ENCODE assay signal across 23 mouse cellular contexts in the genomic region with DNA sequence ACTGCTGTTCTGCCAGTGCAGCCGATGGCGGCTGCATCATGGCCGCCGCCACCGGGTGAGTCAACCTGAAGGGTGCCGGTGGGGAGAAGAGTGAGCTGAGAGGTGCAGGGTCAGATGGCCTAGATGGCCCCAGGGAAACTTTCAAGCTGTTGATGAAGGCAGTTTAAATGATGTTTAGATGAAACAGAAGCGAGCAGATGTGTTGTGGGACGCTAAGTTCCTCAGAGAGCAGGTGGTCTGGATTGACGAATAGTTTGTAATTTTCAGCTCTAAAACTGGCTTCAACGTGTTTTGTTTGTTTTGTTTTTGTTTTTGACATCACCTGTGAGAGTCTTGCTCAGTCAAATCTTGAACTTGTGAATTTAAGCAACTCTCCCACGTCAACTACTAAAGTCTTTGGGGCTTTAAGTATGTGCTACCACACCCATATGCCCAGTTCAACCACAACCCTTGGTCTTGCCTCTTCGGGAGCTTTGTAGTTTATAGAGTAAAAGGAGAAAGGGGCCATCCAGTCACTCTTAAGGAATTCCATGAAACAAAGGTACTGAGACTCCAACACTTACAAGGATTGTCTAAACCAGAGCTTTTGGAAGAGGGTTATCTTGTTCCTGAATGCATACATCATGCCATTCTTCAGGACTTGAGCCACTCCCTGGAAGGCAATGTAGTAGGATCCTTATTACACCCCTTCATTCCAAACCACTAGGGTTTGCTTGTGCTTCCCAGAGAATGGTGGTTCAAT. TPM values are rescaled to one million over a fixed set of nuclear protein-coding genes. Genes with fewer than 3 reads are reported as not detected.
DNase-seq lines count a peak whose midpoint lies in the region; ATAC-seq and TF ChIP-seq lines count a peak whose summit lies in the region.
"Had no signal": no experiment of that assay in that cellular context is flagged by ENCODE, and none has a peak within 500 bp of the region (broad histone marks: within the 10 kb centered on the region; RNA-seq: fewer than 3 reads in every experiment).

No protein-coding gene starts in this region.

- no peak overlapping the region for H3K9ac ChIP-seq in intestine, postnatal 0 days (ENCODE audit: low read depth, low read length)
- H3K9ac ChIP-seq: embryonic facial prominence, embryonic 15.5 days; heart, embryonic 15.5 days; hindbrain, embryonic 14.5 days had no signal

- H3K4me2 ChIP-seq in intestine, postnatal 0 days (replicated peaks; ENCODE audit: low read depth) = no peak overlapping the region
- H3K4me2 ChIP-seq: embryonic facial prominence, embryonic 15.5 days; heart, embryonic 11.5 days; heart, embryonic 15.5 days; hindbrain, embryonic 14.5 days had no signal

- no peak overlapping the region for H3K27ac ChIP-seq in intestine, postnatal 0 days (ENCODE audit: low read depth, low read length)
- H3K27ac ChIP-seq: embryonic facial prominence, embryonic 15.5 days; forebrain, embryonic 10.5 days; heart, adult 2 months; heart, embryonic 15.5 days; hindbrain, embryonic 10.5 days; hindbrain, embryonic 14.5 days had no signal

- H3K9me3 ChIP-seq in intestine, postnatal 0 days (ENCODE audit: control insufficient read depth) = no peaks in the 10 kb centered on the region
- H3K9me3 ChIP-seq: embryonic facial prominence, embryonic 15.5 days; forebrain, embryonic 10.5 days; G1E; heart, embryonic 15.5 days; hindbrain, embryonic 10.5 days had no signal

- WGBS in intestine, postnatal 0 days = 89% methylated on average over 12 of the region's 12 CpGs

- H3K27me3 ChIP-seq in splenic B cell, adult 2 months (ENCODE audit: control insufficient read depth, insufficient read depth, low read length, poor library complexity, severe bottlenecking) = no peaks in the 10 kb centered on the region
- no peaks in the 10 kb centered on the region for H3K27me3 ChIP-seq in intestine, postnatal 0 days (replicated peaks; ENCODE audit: control insufficient read depth, insufficient read depth, low read length)
- H3K27me3 ChIP-seq: embryonic facial prominence, embryonic 15.5 days; heart, embryonic 15.5 days had no signal

- H3K4me3 ChIP-seq in intestine, postnatal 0 days (ENCODE audit: low read depth, low read length) = no peak overlapping the region
- H3K4me3 ChIP-seq: embryonic facial prominence, embryonic 15.5 days; erythroblast, embryonic 14.5 days; forebrain, embryonic 10.5 days; heart, adult 2 months; heart, embryonic 15.5 days; hindbrain, embryonic 10.5 days had no signal

- ATAC-seq in intestine, postnatal 0 days = no peak
- ATAC-seq: activated CD4-positive, CD25-positive, alpha-beta regulatory T cell, adult 4 months; forebrain, embryonic 14.5 days had no signal

- H3K4me1 ChIP-seq in intestine, postnatal 0 days (replicated peaks; ENCODE audit: control insufficient read depth, insufficient read depth, low read length) = no peaks in the 10 kb centered on the region
- H3K4me1 ChIP-seq: embryonic facial prominence, embryonic 15.5 days; forebrain, embryonic 10.5 days; hindbrain, embryonic 10.5 days had no signal

- TF ChIP-seq CTCF in intestine, postnatal 0 days (IDR thresholded peaks at IDR 0.05; ENCODE audit: low read depth) = no peak

- peaks cover 3% of the 10 kb centered on the region for H3K36me3 ChIP-seq in splenic B cell, adult 2 months (ENCODE audit: control insufficient read depth, insufficient read depth, low read length, poor library complexity, severe bottlenecking)
- H3K36me3 ChIP-seq in intestine, postnatal 0 days (ENCODE audit: control insufficient read depth, insufficient read depth) = peaks cover 20% of the 10 kb centered on the region; the same call in 1 of the 2 replicates
- H3K36me3 ChIP-seq: G1E had no signal

- peak; percentile 65 for DNase-seq in A20 (ENCODE audit: low read depth, low spot score)
- peak; percentile 18 to 20 for DNase-seq in B cell, adult 2 months
- peak; percentile 69 for DNase-seq in R1 (ENCODE audit: low read depth, low spot score)
- DNase-seq in splenic B cell, adult 2 months (ENCODE audit: low read depth, low spot score) = peak; percentile 24
- no peak for DNase-seq in embryo, embryonic 10.5 days (ENCODE audit: low spot score)
- DNase-seq: adrenal gland, postnatal 14 days; cerebellum, adult 2 months; cerebellum, postnatal 10 days; embryo, embryonic 11 days; heart, adult 2 months; heart, postnatal 14 days; kidney, adult 11 months had no signal

RNA-seq across cellular contexts. Expression of a gene that starts 41.0 kb away (rescaled TPM):
- polyA plus RNA-seq in intestine, postnatal 0 days (2015; fragmentation: Nextera tagmentation; extraction: Ambion mirVana) = 2.1 and 2.9 TPM in 2 replicates
- polyA plus RNA-seq: erythroblast, embryonic 14.5 days; G1E had no signal
